ENCODE assay signal across 10 mouse cellular contexts in genomic region chr1:84619131-84619760, GRCm38 (mm10).
DNase-seq lines count a peak whose midpoint lies in the region; ATAC-seq lines count a peak whose summit lies in the region.
"Had no signal": no experiment of that assay in that cellular context is flagged by ENCODE, and none has a peak within 500 bp of the region (broad histone marks: within the 10 kb centered on the region; RNA-seq: fewer than 3 reads in every experiment).

No protein-coding gene starts in this region.

- H3K27ac ChIP-seq in forebrain, embryonic 10.5 days: 0 out of 2 replicates have a peak overlapping the region, but pooled peaks have one; percentile 33
- H3K27ac ChIP-seq in forebrain, embryonic 11.5 days (ENCODE audit: low read depth, low read length): no peak overlapping the region

- peaks cover 16% of the 10 kb centered on the region for H3K27me3 ChIP-seq in forebrain, embryonic 10.5 days (ENCODE audit: poor library complexity, severe bottlenecking)
- H3K27me3 ChIP-seq in forebrain, embryonic 11.5 days (ENCODE audit: control insufficient read depth, insufficient read depth, low read length): no peaks in the 10 kb centered on the region

- H3K4me2 ChIP-seq in forebrain, embryonic 11.5 days (ENCODE audit: low read depth, low read length, severe bottlenecking): no peak overlapping the region
- H3K4me2 ChIP-seq: lung, embryonic 14.5 days had no signal

- H3K9me3 ChIP-seq in forebrain, embryonic 10.5 days: no peaks in the 10 kb centered on the region
- no peaks in the 10 kb centered on the region for H3K9me3 ChIP-seq in forebrain, embryonic 11.5 days (ENCODE audit: control insufficient read depth, low read length)

- WGBS in forebrain, embryonic 10.5 days: 62% methylated on average over 16 of the region's 16 CpGs
- 55% methylated on average over 16 of the region's 16 CpGs for WGBS in forebrain, embryonic 11.5 days

- intact Hi-C loops in left cerebral cortex, postnatal 10 days (cut with DNase I): no loop called here

- no peak overlapping the region for H3K4me3 ChIP-seq in forebrain, embryonic 10.5 days
- no peak overlapping the region for H3K4me3 ChIP-seq in forebrain, embryonic 11.5 days (ENCODE audit: low read depth, low read length)

- DNase-seq in forebrain, embryonic 10.5 days (ENCODE audit: extremely low spot score, low spot score): no peak
- no peak for DNase-seq in forebrain, embryonic 11.5 days (ENCODE audit: low spot score)
- DNase-seq in layer of hippocampus, adult 11-12 months (ENCODE audit: low spot score): peak; percentile 43
- DNase-seq in layer of hippocampus, adult 9-10 months (ENCODE audit: low spot score): no peak
- peak; percentile 27 to 50 for DNase-seq in left cerebral cortex, postnatal 10 days (ENCODE audit: extremely low spot score in 1 of 2, low spot score in 2 of 2)
- DNase-seq in right cerebral cortex, postnatal 36 days (ENCODE audit: low spot score in 2 of 2): peak; percentile 43 to 64
- DNase-seq in B cell, adult 2 months: no peak
- DNase-seq in adrenal gland, postnatal 36 days: no peak
- DNase-seq: adrenal gland, postnatal 10 days; lung, embryonic 14.5 days had no signal

- peaks cover 73% of the 10 kb centered on the region for H3K4me1 ChIP-seq in forebrain, embryonic 10.5 days
- peaks cover 9% of the 10 kb centered on the region; the same call in 1 of the 2 replicates for H3K4me1 ChIP-seq in forebrain, embryonic 11.5 days (replicated peaks; ENCODE audit: control insufficient read depth, insufficient read depth, low read length)

- ATAC-seq in forebrain, embryonic 11.5 days (replicated peaks; ENCODE audit: low FRiP score): no peak

- H3K36me3 ChIP-seq in forebrain, embryonic 10.5 days (replicated peaks): no peaks in the 10 kb centered on the region
- H3K36me3 ChIP-seq in forebrain, embryonic 11.5 days (ENCODE audit: control insufficient read depth, insufficient read depth, low read length): no peaks in the 10 kb centered on the region

- H3K9ac ChIP-seq in forebrain, embryonic 11.5 days (ENCODE audit: low read length): no peak overlapping the region
- H3K9ac ChIP-seq: lung, embryonic 14.5 days had no signal

Comparison
In these comparisons a context has a peak if more than half of its experiments do, and no peak if none do; other contexts are left out.
1. DNase-seq: peak in layer of hippocampus, adult 11-12 months (single experiment), left cerebral cortex, postnatal 10 days (2 of 2) and right cerebral cortex, postnatal 36 days (2 of 2); none in forebrain, embryonic 10.5 days (single experiment), forebrain, embryonic 11.5 days (single experiment), layer of hippocampus, adult 9-10 months (single experiment), B cell, adult 2 months (0 of 2) and adrenal gland, postnatal 36 days (0 of 2).